Mouse (Mus musculus): Measurements from ENCODE around the gene 2310061I04Rik. TPM values are rescaled to one million over a fixed set of nuclear protein-coding genes. Genes with fewer than 3 reads are reported as not detected.

2310061I04Rik gene
- polyA plus RNA-seq, 1 experiment from 2014 or later: 61.5 TPM

GRCm38 (mm10) chr17:35866281-35866831, 30.9 kb downstream of the 2310061I04Rik start:
- DNase-seq (ENCODE audit: low read depth, low spot score): no peak
- TF ChIP-seq CTCF (IDR thresholded peaks at IDR 0.05): no peak
- ChIA-PET CTCF (interaction anchor here (1.4 kb wide), 1 partner anchor 15 kb away, joined by 3 read pairs; no protein-coding TSS in a partner anchor), POLR2A (interaction anchor here (0.7 to 0.9 kb wide), 2 partner anchors 27 to 29 kb away, joined by 3 read pairs; no protein-coding TSS in a partner anchor)
- in situ Hi-C loops (cut with MboI; ENCODE audit: low pct_unique_long_range_greater_than_20kb): no loop called here
- H3K27me3 ChIP-seq: no peaks in the 10 kb centered on the region
- peak; percentile 16 for ATAC-seq

- DNase-seq (ENCODE audit: low read depth, low spot score) (no peak), ATAC-seq (peak; percentile 4)
- ChIA-PET POLR2A (interaction anchor here (0.5 kb wide), 1 partner anchor 58 kb away, joined by 3 read pairs; no protein-coding TSS in a partner anchor), CTCF (interaction anchor here (0.8 to 1.3 kb wide), 2 partner anchors 14 to 29 kb away, joined by 3 to 4 read pairs; partner anchors contain the start of gene Dhx16)
- H3K27me3 ChIP-seq: no peaks in the 10 kb centered on the region
- TF ChIP-seq CTCF (IDR thresholded peaks at IDR 0.05): no peak
- in situ Hi-C loops (cut with MboI; ENCODE audit: low pct_unique_long_range_greater_than_20kb): no loop called here
Observed at GRCm38 (mm10) chr17:35865481-35866280, 31.6 kb downstream of the 2310061I04Rik start, which contains the start of gene Ppp1r18. Gene Ppp1r18 (plus strand): TSS chr17:35865593.

GRCm38 (mm10) chr17:35864832-35865353, 32.3 kb downstream of the 2310061I04Rik start:
- DNase-seq (ENCODE audit: low read depth, low spot score) (no peak), ATAC-seq (no peak)
- ChIA-PET POLR2A (interaction anchor here (0.5 kb wide), 1 partner anchor 57 kb away, joined by 3 read pairs; no protein-coding TSS in a partner anchor), CTCF (interaction anchor here (0.6 to 1.3 kb wide), 3 partner anchors 15 to 143 kb away, joined by 3 to 4 read pairs (median 3); partner anchors contain the start of gene Dhx16)
- no peak for TF ChIP-seq CTCF (IDR thresholded peaks at IDR 0.05)
- in situ Hi-C loops (cut with MboI; ENCODE audit: low pct_unique_long_range_greater_than_20kb): no loop called here
- no peaks in the 10 kb centered on the region for H3K27me3 ChIP-seq

- in situ Hi-C loops (cut with MboI; ENCODE audit: low pct_unique_long_range_greater_than_20kb): no loop called here
- TF ChIP-seq CTCF (IDR thresholded peaks at IDR 0.05): no peak
- ATAC-seq: peak; percentile 91
- ChIA-PET CTCF (interaction anchor here (1.6 to 4.5 kb wide), 3 partner anchors 10 to 16 kb away, joined by 6 to 29 read pairs (median 7); no protein-coding TSS in a partner anchor), POLR2A (interaction anchor here (0.6 to 1.5 kb wide), 6 partner anchors 8 to 238 kb away, joined by 3 to 7 read pairs (median 4); no protein-coding TSS in a partner anchor)
- no peaks in the 10 kb centered on the region for H3K27me3 ChIP-seq
- no peak for DNase-seq (ENCODE audit: low read depth, low spot score)
Observed at GRCm38 (mm10) chr17:35861198-35861857, 35.9 kb downstream of the 2310061I04Rik start, which contains the start of gene Nrm. Gene Nrm (plus strand): TSS chr17:35861318.

- POLR2A ChIA-PET: interaction anchor here (0.6 to 1.5 kb wide), 5 partner anchors 9 to 53 kb away, joined by 3 to 7 read pairs (median 4); no protein-coding TSS in a partner anchor
- ATAC-seq: no peak
- in situ Hi-C loops (cut with MboI; ENCODE audit: low pct_unique_long_range_greater_than_20kb): no loop called here
Observed at GRCm38 (mm10) chr17:35860831-35861197, 36.4 kb downstream of the 2310061I04Rik start.

GRCm38 (mm10) chr17:35859835-35860234, 37.4 kb downstream of the 2310061I04Rik start:
- ATAC-seq (no peak), DNase-seq (ENCODE audit: low read depth, low spot score) (no peak)
- ChIA-PET CTCF (interaction anchor here (0.7 to 4.5 kb wide), 4 partner anchors 9 to 15 kb away, joined by 3 to 29 read pairs (median 4); no protein-coding TSS in a partner anchor), POLR2A (interaction anchor here (0.5 to 1.5 kb wide), 3 partner anchors 10 to 124 kb away, joined by 3 to 4 read pairs (median 4); no protein-coding TSS in a partner anchor)
- no peaks in the 10 kb centered on the region for H3K27me3 ChIP-seq
- in situ Hi-C loops (cut with MboI; ENCODE audit: low pct_unique_long_range_greater_than_20kb): no loop called here
- no peak for TF ChIP-seq CTCF (IDR thresholded peaks at IDR 0.05)

More at GRCm38 (mm10) chr17:35860831-35861197, 36.4 kb downstream of the 2310061I04Rik start:
- no peaks in the 10 kb centered on the region for H3K27me3 ChIP-seq
- DNase-seq (ENCODE audit: low read depth, low spot score): no peak
- CTCF ChIA-PET: interaction anchor here (1.6 to 4.5 kb wide), 3 partner anchors 10 to 16 kb away, joined by 6 to 29 read pairs (median 7); no protein-coding TSS in a partner anchor
- no peak for TF ChIP-seq CTCF (IDR thresholded peaks at IDR 0.05)

GRCm38 (mm10) chr17:35859371-35859770, 37.9 kb downstream of the 2310061I04Rik start:
- in situ Hi-C loops (cut with MboI; ENCODE audit: low pct_unique_long_range_greater_than_20kb): no loop called here
- no peak for DNase-seq (ENCODE audit: low read depth, low spot score)

GRCm38 (mm10) chr17:35850974-35851373, 46.3 kb downstream of the 2310061I04Rik start:
- CTCF ChIA-PET: interaction anchor here (1.1 to 2.7 kb wide), 3 partner anchors 9 to 16 kb away, joined by 3 to 6 read pairs (median 3); partner anchors contain the start of gene Nrm
- POLR2A ChIA-PET: interaction anchor here (1.1 kb wide), 1 partner anchor 13 kb away, joined by 3 read pairs; the partner anchor contains the start of gene Tubb5
- no peak for ATAC-seq
- no peaks in the 10 kb centered on the region for H3K27me3 ChIP-seq
- in situ Hi-C loops (cut with MboI; ENCODE audit: low pct_unique_long_range_greater_than_20kb): no loop called here
- TF ChIP-seq CTCF (IDR thresholded peaks at IDR 0.05): no peak
- DNase-seq (ENCODE audit: low read depth, low spot score): no peak

More at GRCm38 (mm10) chr17:35859371-35859770, 37.9 kb downstream of the 2310061I04Rik start:
- no peak for TF ChIP-seq CTCF (IDR thresholded peaks at IDR 0.05)
- no peak for ATAC-seq
- no peaks in the 10 kb centered on the region for H3K27me3 ChIP-seq
- ChIA-PET POLR2A (no interaction called here), CTCF (interaction anchor here (0.7 to 4.5 kb wide), 4 partner anchors 8 to 15 kb away, joined by 3 to 29 read pairs (median 4); no protein-coding TSS in a partner anchor)

GRCm38 (mm10) chr17:35848112-35848511, 49.1 kb downstream of the 2310061I04Rik start:
- CTCF ChIA-PET: interaction anchor here (1.1 to 3.4 kb wide), 2 partner anchors 25 to 43 kb away, joined by 3 to 14 read pairs; no protein-coding TSS in a partner anchor
- H3K27me3 ChIP-seq: no peaks in the 10 kb centered on the region
- DNase-seq (ENCODE audit: low read depth, low spot score): no peak
- ATAC-seq: no peak
- POLR2A ChIA-PET: interaction anchor here (1.2 kb wide), 1 partner anchor 23 kb away, joined by 3 read pairs; no protein-coding TSS in a partner anchor
- in situ Hi-C loops (cut with MboI; ENCODE audit: low pct_unique_long_range_greater_than_20kb): no loop called here
- TF ChIP-seq CTCF (IDR thresholded peaks at IDR 0.05): no peak
